Mouse (Mus musculus) central nervous system, embryonic 11.5 days (tissue): ENCODE measurements around the gene Olfr935. TPM values are rescaled to one million over a fixed set of nuclear protein-coding genes. Genes with fewer than 3 reads are reported as not detected.

Experiments used
- polyA plus RNA-seq: library from polyadenylated mRNA; depleted of rRNA; stranded (reverse); fragments of >200 nt; gene quantifications from 2 replicates; pipeline ENCODE4 v1.2.3, GENCODE M21; 2012; rRNA removed

Gene Olfr935
- polyA plus RNA-seq: not detected in 2 replicates

DNA sequence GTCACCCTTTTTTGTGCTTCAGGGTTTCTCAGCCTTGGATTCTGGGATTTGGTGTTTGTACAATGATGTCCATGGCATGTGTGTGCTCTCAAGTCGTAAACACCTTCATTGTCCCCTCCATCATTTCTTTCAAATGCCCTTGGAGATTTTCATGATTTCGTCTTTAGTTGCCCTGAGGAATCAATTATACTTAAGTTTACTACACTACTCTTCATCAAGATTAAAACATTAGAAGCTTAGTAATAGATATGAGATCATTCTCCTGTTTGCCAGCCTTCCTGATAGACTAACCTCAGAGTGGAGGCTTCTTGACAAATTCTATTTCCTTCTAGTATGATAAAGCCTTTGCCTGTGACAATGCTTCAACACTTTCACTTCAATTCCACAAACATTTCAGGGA, at the start of gene Olfr935:
Gene Olfr935 (minus strand): TSS at position 101 of the 400 bp plus-strand sequence.

GRCm38 (mm10) chr9:39023277-39023676, 23.8 kb upstream of the Olfr935 start, which contains the start of gene Olfr146:
Gene Olfr146, minus strand, starts transcription at chr9:39023377.

GRCm38 (mm10) chr9:38988215-38988614, 11.3 kb downstream of the Olfr935 start, which contains the start of gene Olfr934:
Gene Olfr934, minus strand, starts transcription at chr9:38988315.

DNA sequence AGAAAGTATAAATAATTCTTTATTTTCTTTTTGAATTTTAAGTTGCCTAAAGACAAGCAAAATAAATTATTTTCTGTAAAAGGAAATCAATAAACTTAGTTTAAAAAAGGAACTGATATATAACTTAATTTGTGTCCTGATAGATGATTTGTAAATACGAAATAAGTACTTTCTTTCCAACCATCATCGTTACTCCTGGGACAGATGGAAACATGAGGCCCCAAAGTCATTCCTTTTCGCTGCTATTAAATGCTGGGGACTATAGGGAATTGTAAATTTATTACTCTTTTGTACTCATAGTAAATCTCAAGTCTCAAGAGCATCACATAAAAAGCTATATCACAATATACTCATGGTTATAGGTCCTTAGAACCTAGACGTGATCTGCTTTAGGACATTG, 27.5 kb downstream of the Olfr935 start, which contains the start of gene Olfr933:
Gene Olfr933 (plus strand): TSS at position 301 of the 400 bp plus-strand sequence.

Other genes with a start within 250 kb of the Olfr935 start
- 0.01 and 0.06 TPM in 2 replicates for gene Olfr920, start 247.4 kb downstream of the Olfr935 start, polyA plus RNA-seq
- gene Olfr921, start 226.6 kb downstream of the Olfr935 start, polyA plus RNA-seq: not detected in 2 replicates
- not detected in 2 replicates for gene Olfr922, start 185.1 kb downstream of the Olfr935 start, polyA plus RNA-seq
- not detected in 2 replicates for gene Olfr923, start 173.1 kb downstream of the Olfr935 start, polyA plus RNA-seq
- not detected in 2 replicates for gene Olfr924, start 155.2 kb downstream of the Olfr935 start, polyA plus RNA-seq
- not detected in 2 replicates for gene Olfr26, start 144.6 kb downstream of the Olfr935 start, polyA plus RNA-seq
- gene Olfr926, start 122.6 kb downstream of the Olfr935 start, polyA plus RNA-seq: not detected in 2 replicates
- not detected in 2 replicates for gene Olfr930, start 69.9 kb downstream of the Olfr935 start, polyA plus RNA-seq
- gene Olfr933, start 27.4 kb downstream of the Olfr935 start, polyA plus RNA-seq: not detected in 2 replicates
- not detected in 2 replicates for gene Olfr934, start 11.4 kb downstream of the Olfr935 start, polyA plus RNA-seq
- gene Olfr146, start 23.7 kb upstream of the Olfr935 start, polyA plus RNA-seq: not detected in 2 replicates
- not detected in 2 replicates for gene Olfr937, start 65.3 kb upstream of the Olfr935 start, polyA plus RNA-seq
- not detected in 2 replicates for gene Olfr938, start 79.2 kb upstream of the Olfr935 start, polyA plus RNA-seq
- gene Olfr27, start 128.4 kb upstream of the Olfr935 start, polyA plus RNA-seq: not detected in 2 replicates
- not detected in 2 replicates for gene Olfr943, start 166.6 kb upstream of the Olfr935 start, polyA plus RNA-seq
- not detected in 2 replicates for gene Olfr944, start 202.2 kb upstream of the Olfr935 start, polyA plus RNA-seq